Mouse (Mus musculus): Measurements from ENCODE around the gene Nsun7.
"Not testable (repeated sequence)": the region's sequence is repeated elsewhere in the genome, so short reads cannot be mapped to it uniquely, and the experiment has no call there.

Nsun7 gene

DNA sequence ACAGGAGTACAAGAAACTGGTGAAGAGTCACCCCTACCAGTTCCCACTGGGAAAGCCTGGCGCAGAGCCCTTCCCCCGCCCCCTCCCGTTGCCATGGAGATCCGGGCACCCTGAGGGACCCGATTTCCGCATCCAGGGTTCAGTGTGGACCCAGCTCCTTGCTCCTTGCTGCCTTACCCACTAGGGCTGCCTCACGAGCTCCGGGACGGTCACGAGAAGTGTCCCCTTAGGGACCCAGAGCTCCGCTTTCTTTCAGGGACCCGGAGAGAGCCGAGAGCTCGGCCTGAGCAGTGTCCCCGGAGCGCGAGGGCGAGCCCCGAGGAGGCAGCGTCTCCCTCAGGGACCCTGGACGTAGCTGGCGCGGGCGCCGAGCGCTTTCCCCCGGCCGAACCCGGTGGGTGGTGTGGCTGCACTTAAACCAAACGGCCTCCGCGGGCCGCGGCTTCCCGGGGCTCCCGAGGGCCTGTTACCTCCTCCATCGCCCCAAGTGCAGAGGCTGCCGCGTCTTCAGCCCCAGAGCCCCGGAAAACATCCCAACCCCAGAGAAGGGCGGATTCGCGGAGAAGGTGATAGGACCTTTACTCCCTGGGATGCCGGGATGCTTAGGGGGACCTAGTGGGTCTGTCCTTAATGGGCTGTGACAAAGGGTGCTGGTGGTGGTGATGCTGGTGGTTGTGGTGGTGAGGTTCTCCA lies at the start of gene Nsun7:
Nsun7 (plus strand) TSS at position 142 of the 693 bp plus-strand sequence.
- peak; percentile 71 for DNase-seq (ENCODE audit: low spot score)

DNA sequence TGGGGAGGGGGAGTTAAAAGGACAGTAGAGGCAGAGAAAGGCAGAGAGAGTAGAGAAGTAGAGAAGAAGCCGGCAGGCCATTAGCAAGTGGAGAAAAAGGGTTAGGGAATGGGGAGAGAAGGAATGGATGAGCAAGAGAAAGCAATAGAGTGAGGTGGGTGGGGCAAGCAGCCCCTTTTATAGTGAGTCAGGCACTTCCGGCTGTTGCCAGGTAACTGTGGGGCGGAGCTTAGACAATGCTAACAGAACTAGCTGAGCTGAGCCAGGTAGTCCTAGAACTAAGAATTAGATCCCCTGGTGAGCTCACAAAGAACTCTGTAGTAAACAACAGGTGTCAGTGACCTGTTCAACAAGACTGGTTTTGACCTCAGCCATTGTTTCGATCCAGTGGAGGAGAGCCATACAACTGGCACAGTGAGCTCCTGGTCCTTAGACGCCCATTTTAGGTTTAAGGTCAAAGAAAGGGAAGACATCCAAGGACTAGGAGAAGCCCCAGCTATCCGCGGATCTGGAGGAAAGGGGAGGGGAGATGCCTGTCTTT lies 45.2 kb upstream of the Nsun7 start:
- peak; percentile 12 for DNase-seq (ENCODE audit: low spot score)

DNA sequence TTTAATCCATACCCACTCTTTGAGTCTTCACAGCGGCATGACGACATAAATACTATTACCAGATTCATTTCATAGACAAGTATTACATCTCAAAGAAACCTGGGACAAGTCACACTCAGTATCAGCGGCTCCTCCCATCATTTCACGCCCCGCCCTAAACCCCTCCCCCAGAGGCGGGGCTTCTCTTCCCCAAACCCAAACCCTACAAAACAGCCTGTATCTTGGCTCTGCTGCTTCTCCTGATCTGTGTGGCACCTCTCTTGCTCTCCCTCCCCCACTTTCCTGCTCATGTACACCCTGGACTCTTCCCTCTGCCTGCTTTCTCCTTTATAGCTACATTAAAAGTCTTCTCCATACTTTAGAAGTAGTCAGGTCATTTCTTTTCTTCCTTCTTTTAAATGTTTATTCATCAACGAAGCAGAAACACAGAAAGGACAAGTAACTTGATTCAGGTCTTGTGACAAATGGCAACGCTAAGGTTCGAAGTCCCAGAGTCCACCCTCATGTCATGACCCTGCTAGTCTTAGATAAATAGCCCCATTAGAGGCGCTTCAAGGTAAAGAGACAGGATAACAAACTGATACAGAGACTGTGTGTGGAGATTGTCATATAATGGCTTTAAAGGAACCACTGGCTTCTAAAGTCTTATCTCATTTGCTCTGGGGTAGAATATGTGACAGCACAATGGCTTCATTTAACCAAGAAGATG lies 44.0 kb upstream of the Nsun7 start:
- no peak for DNase-seq (ENCODE audit: low spot score)

DNA sequence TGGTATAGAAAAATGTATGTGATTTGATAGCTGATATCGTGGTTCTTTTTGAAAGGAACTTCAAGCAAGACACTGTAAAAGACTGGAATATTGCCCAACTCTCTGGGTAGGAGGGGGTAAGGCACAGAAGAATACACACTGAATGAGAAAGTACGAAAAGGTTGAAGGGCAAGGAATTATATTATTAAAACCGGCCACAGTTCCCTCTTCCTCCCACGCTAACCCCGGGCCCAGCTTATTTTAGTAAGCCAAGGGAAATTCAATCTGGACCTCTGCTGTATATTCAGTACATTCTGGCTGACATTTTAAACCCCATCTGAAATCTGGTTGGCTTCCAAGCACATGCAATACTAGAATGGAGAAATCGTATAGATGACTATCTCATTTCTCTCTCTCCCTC lies 40.0 kb upstream of the Nsun7 start:
- DNase-seq (ENCODE audit: low spot score) = no peak

DNA sequence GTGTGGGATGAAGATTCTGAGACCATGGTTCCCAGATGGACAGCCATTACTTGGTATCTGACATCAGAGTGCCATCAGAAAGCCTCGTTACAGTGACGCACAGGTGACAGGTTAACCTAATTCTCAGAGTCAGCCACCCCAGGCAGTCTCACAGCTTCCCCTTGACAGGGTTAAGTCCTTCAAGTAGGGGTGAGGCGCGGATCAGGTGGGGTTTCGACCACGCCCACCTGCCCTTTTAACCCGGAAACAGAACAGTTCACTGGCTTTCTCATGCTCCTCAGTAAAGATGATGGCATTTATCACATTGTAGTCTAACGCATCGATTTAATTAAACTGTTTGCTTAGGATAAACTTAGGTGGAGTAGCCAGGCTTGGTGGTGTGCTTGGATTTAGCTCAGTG lies 39.1 kb upstream of the Nsun7 start:
- DNase-seq (ENCODE audit: low spot score) = no peak

DNA sequence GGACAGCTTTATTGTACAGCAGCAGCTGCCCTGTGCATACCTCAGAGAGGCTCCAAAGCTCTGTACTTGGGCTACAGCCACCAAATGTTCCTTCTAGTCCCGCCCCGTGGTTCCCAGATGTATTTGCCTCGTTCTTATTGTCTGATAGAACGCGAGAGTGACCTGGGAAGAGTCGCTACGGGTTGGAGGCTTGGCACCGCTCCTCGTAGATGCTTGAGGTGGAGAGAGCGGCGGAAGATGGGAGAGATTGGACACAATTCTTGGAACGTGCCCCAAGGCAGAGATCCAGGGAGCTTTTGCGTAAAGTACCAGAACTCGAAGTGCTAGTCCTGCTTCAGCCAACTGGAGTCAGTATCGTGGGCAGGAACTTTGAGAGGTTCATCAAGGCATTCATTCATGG lies 36.8 kb upstream of the Nsun7 start:
- no peak for DNase-seq (ENCODE audit: low spot score)

DNA sequence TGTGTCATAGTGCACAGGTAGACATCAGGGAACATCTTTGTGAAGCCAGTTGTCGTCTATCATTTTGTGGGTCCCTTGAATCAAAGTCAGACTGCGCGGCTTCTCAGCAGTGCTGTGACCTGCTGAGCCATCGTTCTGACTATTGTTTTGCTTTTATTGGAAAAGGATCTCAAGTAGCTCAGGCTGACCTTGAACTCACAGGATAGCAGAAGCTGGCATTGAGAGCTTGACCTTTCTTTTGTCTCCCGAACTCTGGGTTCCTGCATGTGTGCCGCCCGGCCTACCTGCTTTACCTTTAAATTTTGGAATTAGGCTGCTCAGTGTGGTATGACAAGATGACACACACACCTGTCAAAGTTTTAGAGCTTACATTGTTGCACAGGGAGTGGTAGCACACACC lies 33.2 kb upstream of the Nsun7 start:
- no peak for DNase-seq (ENCODE audit: low spot score)

DNA sequence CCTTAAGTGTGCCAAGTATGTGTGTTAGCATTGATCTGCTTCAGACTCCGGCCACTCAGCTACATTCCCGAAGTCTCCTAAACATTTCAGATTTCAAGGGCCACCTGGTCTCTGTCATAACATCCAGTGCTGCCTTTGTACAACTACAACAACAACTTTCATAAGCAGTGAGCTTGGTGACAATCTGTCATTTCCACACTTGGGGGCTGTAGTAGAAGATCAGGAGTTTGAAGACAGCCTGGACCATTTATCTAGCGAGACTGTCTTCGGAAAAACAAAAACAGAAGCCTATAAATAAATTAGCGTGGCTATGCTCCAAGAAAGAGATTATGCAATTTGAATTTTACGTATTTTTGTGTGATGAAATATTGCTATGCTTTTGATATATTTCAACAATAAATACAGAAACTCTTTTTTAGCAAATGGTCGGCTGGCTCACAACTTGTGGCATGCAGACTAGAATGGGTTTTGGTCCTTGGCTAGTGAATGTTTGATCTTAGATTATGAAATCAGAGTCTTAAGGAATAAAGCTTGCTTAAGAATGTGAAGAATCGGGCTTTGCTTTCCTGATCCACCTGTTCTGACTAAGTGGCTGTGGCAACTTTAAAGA lies 27.9 kb upstream of the Nsun7 start:
- DNase-seq (ENCODE audit: low spot score) = no peak

DNA sequence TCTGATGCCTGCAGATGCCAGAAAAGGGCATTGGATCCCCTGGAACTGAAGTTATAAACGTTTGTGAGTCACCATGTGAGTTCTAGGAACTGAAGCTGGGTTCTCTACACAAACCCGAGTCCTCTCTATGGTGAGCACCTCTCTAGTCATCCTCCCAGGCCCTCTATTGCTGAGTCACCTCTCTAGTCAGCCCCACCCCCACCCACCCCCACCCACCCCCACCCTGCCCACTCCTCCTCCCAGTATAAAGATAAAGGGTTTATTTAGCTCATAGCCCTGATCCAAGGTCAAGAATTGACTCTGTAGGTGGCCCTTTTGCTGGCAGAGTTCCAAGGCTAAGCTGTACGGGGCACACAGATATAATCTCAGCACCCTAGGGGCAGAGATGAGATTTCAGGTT lies 27.2 kb upstream of the Nsun7 start:
- peak; percentile 60 for DNase-seq (ENCODE audit: low spot score)

DNA sequence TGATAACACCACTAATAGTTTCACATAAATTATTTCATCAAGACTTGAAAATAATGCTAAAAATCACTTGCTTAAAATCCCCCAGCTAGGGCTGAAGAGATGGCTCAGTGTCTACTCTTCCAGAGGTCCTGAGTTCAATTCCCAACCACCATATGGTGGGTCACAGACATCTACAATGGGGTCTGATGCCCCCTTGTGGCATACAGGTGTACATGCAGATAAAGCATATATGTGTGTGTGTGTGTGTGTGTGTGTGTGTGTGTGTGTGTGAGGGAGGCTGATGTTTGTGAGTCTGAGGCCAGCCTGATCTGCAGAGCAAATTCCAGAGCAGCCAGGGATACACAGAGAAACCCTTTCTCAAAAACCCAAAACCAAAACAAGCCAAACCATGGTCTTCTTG lies 17.8 kb upstream of the Nsun7 start:
- no peak for DNase-seq (ENCODE audit: low spot score)

DNA sequence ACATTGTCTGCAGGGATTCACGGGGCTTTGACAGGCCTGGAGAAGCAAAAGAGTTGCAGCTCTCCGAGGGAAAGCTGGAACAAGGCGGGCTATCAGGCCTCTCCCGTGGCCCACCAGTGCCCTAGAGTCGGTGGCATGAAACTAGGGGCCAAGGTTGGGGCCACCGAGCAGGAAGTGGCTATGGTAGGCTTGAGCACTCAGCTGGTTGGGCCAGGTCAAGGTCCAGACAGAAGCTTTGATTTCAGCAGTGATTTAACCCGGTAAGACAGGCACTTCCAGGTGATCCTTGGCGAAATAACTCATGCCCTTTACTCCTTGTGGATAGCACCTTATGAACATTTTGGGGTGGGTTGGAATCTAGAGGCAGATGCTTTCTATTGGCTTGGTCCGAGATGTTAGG lies 16.2 kb upstream of the Nsun7 start:
- no peak for DNase-seq (ENCODE audit: low spot score)

DNA sequence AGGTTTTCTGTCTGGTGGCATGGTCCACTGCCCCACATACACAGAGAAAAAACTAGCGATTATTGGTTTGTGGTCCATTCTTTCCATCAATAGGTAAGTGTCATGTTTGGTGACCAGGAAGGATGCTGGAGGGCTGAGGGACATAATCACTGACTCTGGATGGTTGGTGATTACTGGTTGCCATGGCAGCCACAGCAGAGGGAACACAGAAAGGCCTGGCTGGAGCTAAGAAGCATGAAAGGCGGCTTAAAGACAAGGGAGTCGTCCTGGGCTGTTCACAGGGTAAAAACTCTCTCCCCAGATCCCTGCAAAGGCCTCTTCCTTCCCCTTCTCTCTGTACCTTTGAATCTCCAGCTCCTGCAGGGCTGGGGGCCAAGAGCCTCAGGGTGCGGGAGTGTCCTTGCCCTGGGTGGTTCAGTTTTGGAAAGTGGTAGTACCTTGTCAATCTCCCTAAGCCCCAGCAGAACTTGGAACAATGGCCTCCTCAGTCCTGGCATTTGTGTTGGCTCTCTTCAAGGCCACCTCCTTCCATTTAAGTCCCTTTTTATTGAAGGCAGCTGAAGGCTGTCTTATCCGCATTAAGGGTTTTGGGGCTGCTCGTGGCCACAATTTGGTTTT lies 15.5 kb upstream of the Nsun7 start:
- DNase-seq (ENCODE audit: low spot score) = no peak

DNA sequence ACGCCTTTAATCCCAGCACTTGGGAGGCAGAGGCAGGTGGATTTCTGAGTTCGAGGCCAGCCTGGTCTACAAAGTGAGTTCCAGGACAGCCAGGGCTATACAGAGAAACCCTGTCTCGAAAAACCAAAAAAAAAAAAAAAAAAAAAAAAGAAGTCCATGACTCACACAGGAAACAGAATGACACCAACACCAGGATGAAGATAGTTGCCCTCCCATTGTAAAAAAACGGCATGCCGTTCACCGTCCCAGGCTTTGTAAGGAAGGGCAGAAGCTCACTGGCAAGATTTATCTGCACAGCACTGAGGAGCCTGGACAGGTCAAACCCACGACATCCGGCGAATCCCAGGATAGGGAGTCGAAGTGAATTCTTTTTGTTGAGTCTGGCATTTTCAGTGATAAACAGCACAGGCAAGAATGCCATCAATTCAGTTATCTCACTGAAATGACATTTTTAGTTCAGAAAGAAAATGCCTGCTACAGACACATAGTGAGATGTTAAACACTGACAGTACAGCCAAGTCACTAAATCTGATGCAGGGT lies 13.7 kb upstream of the Nsun7 start:
- DNase-seq (ENCODE audit: low spot score) = no peak

DNA sequence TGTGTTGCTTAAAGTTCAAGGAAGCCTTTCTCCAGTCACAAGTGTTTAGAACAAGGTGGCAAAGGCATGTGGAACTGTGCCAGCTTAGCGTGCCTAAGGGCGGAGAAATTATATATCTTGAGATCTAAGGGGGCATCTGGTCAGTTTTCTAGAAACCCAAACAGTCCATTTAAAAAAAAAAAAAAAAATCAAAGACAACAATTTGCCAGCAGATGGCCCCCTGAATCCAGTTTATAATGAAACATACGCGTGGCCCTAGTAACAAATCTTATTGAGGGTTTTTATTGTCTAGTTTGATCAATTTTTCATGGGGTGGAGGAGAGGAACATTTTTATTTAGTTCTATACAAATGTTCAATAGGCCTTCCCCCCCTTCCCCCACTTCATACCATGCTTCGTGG lies 6.5 kb upstream of the Nsun7 start:
- no peak for DNase-seq (ENCODE audit: low spot score)

DNA sequence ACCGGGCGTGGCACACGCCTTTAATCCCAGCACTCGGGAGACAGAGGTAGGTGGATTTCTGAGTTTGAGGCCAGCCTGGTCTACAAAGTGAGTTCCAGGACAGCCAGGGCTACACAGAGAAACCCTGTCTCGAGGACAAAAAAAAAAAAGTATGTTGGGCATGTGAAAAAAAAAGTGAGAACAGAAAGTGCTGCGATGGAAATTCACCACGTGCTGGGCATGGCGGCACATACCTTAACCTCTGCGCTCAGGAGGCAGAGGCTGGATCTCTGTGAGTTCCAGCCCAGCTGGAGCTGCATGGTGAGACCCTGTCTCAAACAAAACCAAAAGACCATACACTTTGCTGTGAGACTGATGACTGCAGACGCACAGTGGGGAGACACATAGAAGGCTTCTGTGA lies 4.7 kb upstream of the Nsun7 start:
- no peak for DNase-seq (ENCODE audit: low spot score)

DNA sequence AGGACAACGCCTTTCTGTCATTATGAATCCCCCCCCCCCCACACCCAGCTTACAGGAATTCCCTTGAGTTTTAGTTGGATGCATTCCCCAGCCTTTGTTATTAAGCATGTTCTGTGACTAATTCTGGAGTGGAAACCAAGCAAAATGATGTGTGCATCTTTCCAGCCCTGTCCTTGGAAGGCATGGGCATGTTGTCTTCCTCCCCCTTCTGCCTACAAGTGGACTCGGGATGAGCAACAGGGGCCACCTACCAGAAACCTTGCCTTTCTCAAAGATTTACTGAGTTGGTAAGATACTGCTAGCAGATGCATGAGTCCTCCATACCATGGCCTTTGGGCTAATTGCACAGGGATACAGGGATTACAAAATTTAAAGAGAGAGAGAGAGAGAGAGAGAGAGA lies 697 bp upstream of the Nsun7 start:
- no peak for DNase-seq (ENCODE audit: low spot score)

DNA sequence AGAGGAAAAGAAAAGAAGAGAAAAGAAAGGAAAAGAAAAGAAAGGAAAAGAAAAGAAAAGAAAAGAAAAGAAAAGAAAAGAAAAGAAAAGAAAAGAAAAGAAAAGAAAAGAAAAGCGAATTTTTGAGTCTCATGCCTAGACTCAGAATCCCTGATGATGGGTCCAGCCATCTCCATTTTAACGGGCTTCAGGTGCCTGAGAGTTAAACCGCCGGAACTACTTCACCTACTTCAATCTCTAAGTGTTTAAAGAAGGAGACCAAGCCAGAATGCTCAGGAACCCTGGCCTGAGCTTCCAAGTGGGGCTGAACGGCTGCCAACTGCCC lies 304 bp upstream of the Nsun7 start:
- DNase-seq (ENCODE audit: low spot score) = not testable (repeated sequence)

DNA sequence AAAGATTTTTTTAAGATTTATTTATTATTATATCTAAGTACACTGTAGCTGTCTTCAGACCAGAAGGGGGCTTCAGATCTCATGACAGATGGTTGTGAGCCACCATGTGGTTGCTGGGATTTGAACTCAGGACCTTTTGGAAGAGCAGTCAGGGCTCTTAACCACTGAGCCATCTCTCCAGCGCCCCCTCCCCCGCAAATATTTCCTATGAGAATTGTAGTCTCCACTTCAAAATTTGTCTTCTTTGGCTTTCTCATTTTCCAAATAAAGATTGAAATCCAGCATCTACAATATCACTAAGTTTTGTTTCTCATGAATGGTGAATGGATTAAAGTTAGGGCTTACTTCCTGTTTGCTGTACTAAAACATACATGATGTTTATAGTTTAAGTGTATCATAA lies 2.8 kb downstream of the Nsun7 start:
- DNase-seq (ENCODE audit: low spot score) = no peak

DNA sequence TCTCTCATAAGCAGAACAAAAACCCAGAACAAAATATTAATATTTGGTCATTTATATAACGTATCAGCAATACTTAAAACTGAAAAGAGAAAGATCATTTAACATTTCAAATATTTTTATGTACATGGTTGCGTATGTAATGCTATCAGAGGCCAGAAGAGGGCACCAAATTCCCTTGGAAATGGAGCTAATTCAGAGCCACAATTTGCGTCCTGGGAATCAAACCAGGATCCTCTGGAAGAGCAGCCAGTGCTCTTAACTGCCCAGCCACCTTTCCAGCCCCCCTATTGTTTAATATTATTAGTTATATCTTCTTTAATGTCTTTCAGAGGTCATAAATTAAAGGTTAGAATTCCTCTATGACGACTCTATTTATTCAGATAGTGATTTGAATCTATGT lies 3.7 kb downstream of the Nsun7 start:
- no peak for DNase-seq (ENCODE audit: low spot score)

DNA sequence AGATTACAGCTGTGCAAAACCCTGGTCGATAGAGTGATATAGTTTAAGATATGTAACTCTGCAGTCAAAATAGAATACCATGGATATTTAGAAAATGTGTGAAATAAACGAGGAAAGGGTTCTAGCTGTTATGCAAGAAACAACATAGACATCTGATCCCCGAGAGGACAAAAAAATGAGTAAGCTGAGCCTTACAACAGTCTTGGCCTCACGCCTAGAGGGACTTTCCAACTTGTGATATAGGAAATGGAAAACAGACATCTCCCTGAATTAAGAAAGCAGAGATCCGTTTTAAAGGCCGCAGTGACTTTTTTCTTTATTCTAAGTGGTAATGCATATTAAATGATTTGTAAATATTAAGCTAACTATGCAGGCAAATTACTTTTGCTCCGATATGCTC lies 9.9 kb downstream of the Nsun7 start:
- no peak for DNase-seq (ENCODE audit: low spot score)

DNA sequence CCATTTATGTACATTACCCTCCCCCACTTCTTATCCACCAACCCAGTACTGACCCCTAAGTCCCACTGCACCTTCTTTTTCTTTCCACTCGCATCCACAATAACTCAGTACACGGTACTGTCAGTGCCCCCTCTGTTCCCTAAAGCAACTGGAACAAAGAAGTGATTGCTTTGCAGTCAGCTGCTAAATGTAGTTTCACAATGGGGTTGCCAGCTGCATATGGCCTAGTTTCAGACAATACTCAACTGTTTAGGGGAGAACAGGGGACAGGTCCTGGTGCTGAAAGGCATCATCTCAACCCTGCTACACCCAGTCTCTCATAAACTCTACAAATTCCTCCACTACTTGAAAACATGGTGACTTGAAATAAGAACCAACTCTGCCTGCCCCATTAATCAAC lies 11.4 kb downstream of the Nsun7 start:
- no peak for DNase-seq (ENCODE audit: low spot score)

DNA sequence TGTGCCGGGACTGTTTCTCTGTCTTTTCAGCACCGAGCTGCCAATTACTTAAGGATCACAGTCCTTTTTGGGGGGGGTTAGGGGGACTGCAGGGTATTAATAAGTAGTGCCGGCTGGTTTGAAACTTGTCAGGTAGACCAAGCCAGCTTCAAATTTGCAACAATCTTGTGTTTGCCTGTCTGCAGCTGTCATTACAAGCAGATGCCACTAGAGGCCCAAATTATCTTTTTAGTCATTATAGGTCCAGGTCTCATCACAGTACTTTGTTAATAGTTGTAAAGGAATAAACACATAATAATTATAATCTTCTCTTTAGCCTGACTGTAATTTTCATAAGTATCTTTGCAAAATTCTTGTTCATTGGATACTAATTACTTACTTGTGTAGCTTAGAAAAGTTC lies 14.7 kb downstream of the Nsun7 start:
- no peak for DNase-seq (ENCODE audit: low spot score)

DNA sequence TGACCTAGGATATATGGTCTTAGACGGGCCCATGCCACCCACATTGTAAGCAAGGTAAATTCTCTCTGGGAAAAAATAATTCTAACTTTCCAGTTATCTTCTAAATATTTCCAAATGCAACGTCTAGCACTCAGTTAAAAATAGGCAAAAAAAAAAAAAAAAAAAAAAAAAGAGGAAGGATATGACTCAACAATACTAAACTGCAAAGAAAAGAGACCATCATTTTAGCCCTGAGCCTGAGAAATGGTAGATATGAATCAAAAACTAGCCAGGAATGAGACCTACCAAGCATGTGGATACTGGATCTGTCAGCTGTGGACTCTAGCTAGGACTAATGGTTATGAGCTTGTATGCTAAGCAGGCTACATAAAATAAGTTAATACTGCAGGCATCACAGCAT lies 20.0 kb downstream of the Nsun7 start:
- no peak for DNase-seq (ENCODE audit: low spot score)
